Mouse (Mus musculus) neural tube, embryonic 12.5 days (tissue): Measurements from ENCODE around the gene Rfc2. TPM values are rescaled to one million over a fixed set of nuclear protein-coding genes. Genes with fewer than 3 reads are reported as not detected.

ENCODE experiments used
- ATAC-seq: fragments of 200-750 bp; cut with Nextera tagmentation; 2 replicates; pipeline ENCODE4 v1.8.0; 2017; ENCODE audit warnings: low read depth, mild to moderate bottlenecking, moderate TSS enrichment, moderate library complexity; ENCODE audit not compliant: low FRiP score
- H3K27ac ChIP-seq: fragments of 300-500 bp; sonication (generic); 2 replicates; pipeline ENCODE4 v1.5.1; 2016
- H3K27me3 ChIP-seq: fragments of 300-500 bp; sonication (generic); replicated peaks from 2 replicates; pipeline ENCODE4 v1.6.1; 2016; ENCODE audit warnings: mild to moderate bottlenecking
- H3K36me3 ChIP-seq: fragments of 300-500 bp; sonication (generic); 2 replicates; pipeline ENCODE4 v1.6.1; 2016; ENCODE audit warnings: mild to moderate bottlenecking
- H3K4me1 ChIP-seq: fragments of 300-500 bp; sonication (generic); 2 replicates; pipeline ENCODE4 v1.6.1; 2016
- H3K4me2 ChIP-seq: fragments of 300-500 bp; sonication (generic); replicated peaks from 2 replicates; pipeline ENCODE4 v1.6.1; 2016; ENCODE audit warnings: mild to moderate bottlenecking
- H3K4me3 ChIP-seq: fragments of 300-500 bp; sonication (generic); 2 replicates; pipeline ENCODE4 v1.5.1; 2016
- H3K9ac ChIP-seq: fragments of 300-500 bp; sonication (generic); 2 replicates; pipeline ENCODE4 v1.6.1; 2016; ENCODE audit warnings: mild to moderate bottlenecking
- H3K9me3 ChIP-seq: fragments of 300-500 bp; sonication (generic); 2 replicates; pipeline ENCODE4 v1.6.1; 2016; ENCODE audit warnings: mild to moderate bottlenecking
- WGBS: fragments of 180-500 bp; shearing (Covaris S2); methylation state at CpG from one replicate; pipeline ENCODE4 v1.1.7; 2016; 5-methylcytosine and 5-hydroxymethylcytosine counted together
- polyA plus RNA-seq: library from polyadenylated mRNA; unstranded; fragments of >200 nt; fragmentation: Nextera tagmentation; extraction: Ambion mirVana; gene quantifications from 2 replicates; pipeline ENCODE4 v1.2.1, GENCODE M21; 2016

The Rfc2 gene
- polyA plus RNA-seq, 1 experiment from 2014 or later, result 231 TPM

- H3K9me3 ChIP-seq, result no peaks in the 10 kb centered on the region
- no peak overlapping the region for H3K27ac ChIP-seq
- no peaks in the 10 kb centered on the region for H3K4me1 ChIP-seq
- H3K36me3 ChIP-seq, result peaks cover 68% of the 10 kb centered on the region
- no peak overlapping the region for H3K4me3 ChIP-seq
- H3K9ac ChIP-seq, result no peak overlapping the region
- H3K4me2 ChIP-seq, result no peak overlapping the region
- 86% methylated on average over 3 of the region's 3 CpGs for WGBS
- H3K27me3 ChIP-seq, result no peaks in the 10 kb centered on the region
- no peak for ATAC-seq
These were observed 8.7 kb downstream of the Rfc2 start for GRCm38 (mm10) chr5:134589900-134590299.

- H3K4me3 ChIP-seq, result no peak overlapping the region
- no peak overlapping the region for H3K27ac ChIP-seq
- no peak overlapping the region for H3K9ac ChIP-seq
- peaks cover 81% of the 10 kb centered on the region for H3K36me3 ChIP-seq
- no peaks in the 10 kb centered on the region for H3K9me3 ChIP-seq
- 94% methylated on average over 11 of the region's 11 CpGs for WGBS
- H3K4me2 ChIP-seq, result no peak overlapping the region
- no peaks in the 10 kb centered on the region for H3K4me1 ChIP-seq
- ATAC-seq, result no peak
- no peaks in the 10 kb centered on the region for H3K27me3 ChIP-seq
These were observed 10.9 kb downstream of the Rfc2 start for GRCm38 (mm10) chr5:134592026-134592581.

GRCm38 (mm10) chr5:134593093-134593492 lies 11.9 kb downstream of the Rfc2 start:
- Histone ChIP-seq H3K9ac (no peak overlapping the region), H3K9me3 (no peaks in the 10 kb centered on the region), H3K4me3 (no peak overlapping the region), H3K27me3 (no peaks in the 10 kb centered on the region), H3K27ac (no peak overlapping the region), H3K4me2 (no peak overlapping the region), H3K36me3 (peaks cover 87% of the 10 kb centered on the region), H3K4me1 (no peaks in the 10 kb centered on the region)
- WGBS, result 90% methylated on average over 9 of the region's 9 CpGs
- no peak for ATAC-seq

- Histone ChIP-seq H3K4me3 (no peak overlapping the region), H3K36me3 (peaks cover 76% of the 10 kb centered on the region), H3K4me2 (no peak overlapping the region)
These were observed 16.5 kb downstream of the Rfc2 start for GRCm38 (mm10) chr5:134597711-134598110.

GRCm38 (mm10) chr5:134604376-134604775 lies 23.2 kb downstream of the Rfc2 start:
- Histone ChIP-seq H3K27ac (no peak overlapping the region), H3K36me3 (peaks cover 18% of the 10 kb centered on the region), H3K4me1 (no peaks in the 10 kb centered on the region), H3K4me3 (no peak overlapping the region), H3K4me2 (no peak overlapping the region), H3K9me3 (no peaks in the 10 kb centered on the region), H3K9ac (no peak overlapping the region), H3K27me3 (no peaks in the 10 kb centered on the region)
- WGBS, result 87% methylated on average over 11 of the region's 11 CpGs
- ATAC-seq, result no peak

More at GRCm38 (mm10) chr5:134597711-134598110, 16.5 kb downstream of the Rfc2 start:
- no peaks in the 10 kb centered on the region for H3K27me3 ChIP-seq
- ATAC-seq, result no peak
- H3K9ac ChIP-seq, result no peak overlapping the region
- 90% methylated on average over 10 of the region's 10 CpGs for WGBS
- no peaks in the 10 kb centered on the region for H3K9me3 ChIP-seq
- no peaks in the 10 kb centered on the region for H3K4me1 ChIP-seq
- H3K27ac ChIP-seq, result no peak overlapping the region

- ATAC-seq, result no peak
- no peak overlapping the region for H3K4me3 ChIP-seq
- no peak overlapping the region for H3K4me2 ChIP-seq
- no peaks in the 10 kb centered on the region for H3K27me3 ChIP-seq
- H3K27ac ChIP-seq, result no peak overlapping the region
- H3K36me3 ChIP-seq, result peaks cover 14% of the 10 kb centered on the region
- no peak overlapping the region for H3K9ac ChIP-seq
- no peaks in the 10 kb centered on the region for H3K9me3 ChIP-seq
- H3K4me1 ChIP-seq, result no peaks in the 10 kb centered on the region
These were observed 25.1 kb downstream of the Rfc2 start for GRCm38 (mm10) chr5:134606314-134606713.

GRCm38 (mm10) chr5:134607121-134607520 lies 26.0 kb downstream of the Rfc2 start:
- ATAC-seq, result no peak
- no peaks in the 10 kb centered on the region for H3K9me3 ChIP-seq
- H3K4me2 ChIP-seq, result no peak overlapping the region
- H3K27me3 ChIP-seq, result no peaks in the 10 kb centered on the region
- no peaks in the 10 kb centered on the region for H3K4me1 ChIP-seq
- no peak overlapping the region for H3K4me3 ChIP-seq
- WGBS, result 76% methylated on average over 5 of the region's 5 CpGs
- no peak overlapping the region for H3K9ac ChIP-seq
- peaks cover 10% of the 10 kb centered on the region for H3K36me3 ChIP-seq
- H3K27ac ChIP-seq, result no peak overlapping the region

- 82% methylated on average over 12 of the region's 12 CpGs for WGBS
- Histone ChIP-seq H3K27me3 (no peaks in the 10 kb centered on the region), H3K4me3 (no peak overlapping the region), H3K4me1 (no peaks in the 10 kb centered on the region), H3K9ac (no peak overlapping the region), H3K9me3 (no peaks in the 10 kb centered on the region), H3K27ac (no peak overlapping the region), H3K36me3 (peaks cover 8% of the 10 kb centered on the region), H3K4me2 (no peak overlapping the region)
- ATAC-seq, result no peak
These were observed 28.9 kb downstream of the Rfc2 start for GRCm38 (mm10) chr5:134609916-134610643.

- no peak overlapping the region for H3K9ac ChIP-seq
- 49% methylated on average over 8 of the region's 8 CpGs for WGBS
- no peak overlapping the region for H3K4me3 ChIP-seq
- no peak overlapping the region for H3K4me2 ChIP-seq
- peaks cover 20% of the 10 kb centered on the region for H3K36me3 ChIP-seq
- H3K27me3 ChIP-seq, result no peaks in the 10 kb centered on the region
- H3K4me1 ChIP-seq, result no peaks in the 10 kb centered on the region
- H3K27ac ChIP-seq, result no peak overlapping the region
- H3K9me3 ChIP-seq, result no peaks in the 10 kb centered on the region
- no peak for ATAC-seq
These were observed 30.8 kb downstream of the Rfc2 start for GRCm38 (mm10) chr5:134611810-134612521.

GRCm38 (mm10) chr5:134613727-134614126 lies 32.6 kb downstream of the Rfc2 start:
- WGBS, result 90% methylated on average over 9 of the region's 9 CpGs
- no peak overlapping the region for H3K9ac ChIP-seq
- no peak overlapping the region for H3K4me3 ChIP-seq
- H3K36me3 ChIP-seq, result peaks cover 38% of the 10 kb centered on the region
- no peak overlapping the region for H3K27ac ChIP-seq
- H3K9me3 ChIP-seq, result no peaks in the 10 kb centered on the region
- H3K4me1 ChIP-seq, result no peaks in the 10 kb centered on the region
- no peak for ATAC-seq
- H3K4me2 ChIP-seq, result no peak overlapping the region
- no peaks in the 10 kb centered on the region for H3K27me3 ChIP-seq

- Histone ChIP-seq H3K4me3 (no peak overlapping the region), H3K27me3 (no peaks in the 10 kb centered on the region), H3K36me3 (peaks cover 43% of the 10 kb centered on the region), H3K27ac (no peak overlapping the region), H3K4me2 (no peak overlapping the region), H3K4me1 (no peaks in the 10 kb centered on the region), H3K9me3 (no peaks in the 10 kb centered on the region), H3K9ac (no peak overlapping the region)
- 91% methylated on average over 8 of the region's 8 CpGs for WGBS
- no peak for ATAC-seq
These were observed 33.1 kb downstream of the Rfc2 start for GRCm38 (mm10) chr5:134614296-134614695.

GRCm38 (mm10) chr5:134614802-134615201 lies 33.6 kb downstream of the Rfc2 start, which contains the start of gene Lat2:
TSS of gene Lat2 (minus strand) at chr5:134615025.
- H3K4me2 ChIP-seq, result no peak within 1 kb of the TSS
- 88% methylated on average over 7 of the region's 7 CpGs for WGBS
- ATAC-seq, result no peak
- H3K9ac ChIP-seq, result no peak within 1 kb of the TSS
- no peak within 1 kb of the TSS for H3K4me3 ChIP-seq
- no peaks in the 10 kb centered on the region for H3K27me3 ChIP-seq
- H3K36me3 ChIP-seq, result peaks cover 48% of the 10 kb centered on the region
- no peak within 1 kb of the TSS for H3K27ac ChIP-seq
- H3K9me3 ChIP-seq, result no peaks in the 10 kb centered on the region
- H3K4me1 ChIP-seq, result no peaks in the 10 kb centered on the region
